Mouse (Mus musculus) ES-E14 (cell line): ENCODE measurements at regions not wholly inside any gene's neighbourhood (a gene's known extent, or its start where the extent isn't known, plus 50 kb on each side); places are given as distances from the start of the nearest gene placed in this dataset.

Experiments
- DNase-seq: peaks from one replicate; pipeline ENCODE4 v3.0.0-alpha.2; 2013; ENCODE audit warnings: low read depth, low spot score
- H3K27ac ChIP-seq: 2 replicates; pipeline ENCODE4 v1.5.1; 2012; ENCODE audit warnings: low read depth, mild to moderate bottlenecking, low read length, moderate library complexity, mixed read lengths; ENCODE audit not compliant: poor library complexity, insufficient read depth, severe bottlenecking
- H3K36me3 ChIP-seq: 2 replicates; pipeline ENCODE4 v1.6.1; 2012; ENCODE audit warnings: mild to moderate bottlenecking, low read length, moderate library complexity, mixed read lengths; ENCODE audit not compliant: control insufficient read depth, poor library complexity, insufficient read depth, severe bottlenecking
- H3K4me1 ChIP-seq, 2 experiments: fragments of 150-350 bp in 1 of 2; sonication (generic) in 1 of 2; 2 replicates each; pipeline ENCODE4 v1.6.1; 2012; ENCODE audit warnings: low read length in 2 of 2, mild to moderate bottlenecking in 1 of 2, mixed read lengths in 1 of 2; ENCODE audit not compliant: control insufficient read depth in 2 of 2, insufficient read depth in 2 of 2, poor library complexity in 1 of 2
- H3K4me3 ChIP-seq, 2 experiments: fragments of 150-350 bp in 1 of 2; sonication (generic) in 1 of 2; 2 replicates each; pipeline ENCODE4 v1.5.1; 2012; ENCODE audit warnings: low read length in 2 of 2, low read depth in 1 of 2, mild to moderate bottlenecking in 1 of 2, mixed read lengths in 1 of 2; ENCODE audit not compliant: insufficient read depth in 1 of 2, poor library complexity in 1 of 2, severe bottlenecking in 1 of 2
- H3K9ac ChIP-seq: 2 replicates; pipeline ENCODE4 v1.6.1; 2012; ENCODE audit warnings: low read depth, mild to moderate bottlenecking, low read length, mixed read lengths; ENCODE audit not compliant: poor library complexity, insufficient read depth, severe bottlenecking
- H3K9me3 ChIP-seq: fragments of 150-350 bp; sonication (generic); 2 replicates; pipeline ENCODE4 v1.6.1; 2012; ENCODE audit warnings: low read depth, mild to moderate bottlenecking, low read length; ENCODE audit not compliant: control insufficient read depth, insufficient read depth
- CHD2 ChIP-seq: IDR thresholded peaks from 2 replicates; pipeline ENCODE4 v1.6.1; 2014; ENCODE audit warnings: mild to moderate bottlenecking, low read depth, low read length, inconsistent platforms
- HCFC1 ChIP-seq: IDR thresholded peaks from 2 replicates; pipeline ENCODE4 v1.6.1; 2012; ENCODE audit warnings: low read length, inconsistent platforms, borderline replicate concordance; ENCODE audit not compliant: insufficient read depth
- MAFK ChIP-seq: IDR thresholded peaks from 2 replicates; pipeline ENCODE4 v1.6.1; 2014; ENCODE audit warnings: mild to moderate bottlenecking, low read depth, low read length, inconsistent platforms; ENCODE audit not compliant: insufficient read depth
- ZC3H11A ChIP-seq: IDR thresholded peaks from 2 replicates; pipeline ENCODE4 v1.6.1; 2012; ENCODE audit warnings: low read depth, mild to moderate bottlenecking, inconsistent platforms, low read length, borderline replicate concordance
- ZNF384 ChIP-seq: IDR thresholded peaks from 2 replicates; pipeline ENCODE4 v1.6.1; 2012; ENCODE audit warnings: low read depth, low read length, inconsistent platforms
- in situ Hi-C, 2 experiments: fragments of 600-800 bp; cut with MboI; formaldehyde crosslinking; loops; one replicate each; pipeline ENCODE4 v1.15.1; 2025; ENCODE audit warnings: low sequenced_read_pairs in 2 of 2, inconsistent platforms in 1 of 2; ENCODE audit not compliant: unreplicated experiment in 2 of 2

GRCm38 (mm10) chr17:62319033-62319432, 562.1 kb downstream of the Efna5 start:
- DNase-seq = no peak
- in situ Hi-C loops = no loop called here
- H3K9me3 ChIP-seq = no peaks in the 10 kb centered on the region

GRCm38 (mm10) chr17:62310059-62310458, 571.1 kb downstream of the Efna5 start:
- H3K36me3 ChIP-seq = no peaks in the 10 kb centered on the region
- H3K9ac ChIP-seq = no peak overlapping the region
- no peaks in the 10 kb centered on the region for H3K9me3 ChIP-seq
- no peak overlapping the region for H3K4me3 ChIP-seq
- peak; percentile 15 for DNase-seq
- TF ChIP-seq ZC3H11A (0 out of 2 replicates have a peak, but pooled peaks have one; percentile 12), HCFC1 (no peak)
- H3K27ac ChIP-seq = no peak overlapping the region
- in situ Hi-C loops = no loop called here
- H3K4me1 ChIP-seq = no peaks in the 10 kb centered on the region

More at GRCm38 (mm10) chr17:62319033-62319432, 562.1 kb downstream of the Efna5 start:
- Histone ChIP-seq H3K9ac (no peak overlapping the region), H3K4me1 (no peaks in the 10 kb centered on the region), H3K27ac (no peak overlapping the region), H3K4me3 (no peak overlapping the region), H3K36me3 (no peaks in the 10 kb centered on the region)
- TF ChIP-seq HCFC1 (no peak), ZC3H11A (no peak), ZNF384 (no peak), MAFK (no peak), CHD2 (no peak)

GRCm38 (mm10) chr17:62307111-62307510, 574.0 kb downstream of the Efna5 start:
- Histone ChIP-seq H3K9me3 (no peaks in the 10 kb centered on the region), H3K27ac (no peak overlapping the region), H3K4me3 (no peak overlapping the region), H3K4me1 (no peaks in the 10 kb centered on the region), H3K9ac (no peak overlapping the region), H3K36me3 (no peaks in the 10 kb centered on the region)
- TF ChIP-seq ZC3H11A (no peak), MAFK (no peak), ZNF384 (no peak), HCFC1 (no peak), CHD2 (no peak)
- no peak for DNase-seq
- in situ Hi-C loops = no loop called here

GRCm38 (mm10) chr17:62306524-62306923, 574.6 kb downstream of the Efna5 start:
- Histone ChIP-seq H3K36me3 (no peaks in the 10 kb centered on the region), H3K9ac (no peak overlapping the region), H3K9me3 (no peaks in the 10 kb centered on the region), H3K4me1 (no peaks in the 10 kb centered on the region), H3K4me3 (no peak overlapping the region), H3K27ac (no peak overlapping the region)
- in situ Hi-C loops = no loop called here
- DNase-seq = no peak
- TF ChIP-seq CHD2 (no peak), HCFC1 (no peak), ZC3H11A (no peak), ZNF384 (no peak), MAFK (no peak)

GRCm38 (mm10) chr17:62305140-62305539, 576.0 kb downstream of the Efna5 start:
- Histone ChIP-seq H3K27ac (no peak overlapping the region), H3K9ac (no peak overlapping the region), H3K4me1 (no peaks in the 10 kb centered on the region), H3K9me3 (no peaks in the 10 kb centered on the region), H3K4me3 (no peak overlapping the region), H3K36me3 (no peaks in the 10 kb centered on the region)
- no peak for DNase-seq
- TF ChIP-seq MAFK (no peak), HCFC1 (no peak), CHD2 (no peak), ZC3H11A (no peak), ZNF384 (no peak)
- in situ Hi-C loops = no loop called here
